Mouse (Mus musculus) thymus, postnatal 36 days (tissue): Measurements from ENCODE around the gene Fdxacb1.

Experiments used
- DNase-seq, 2 experiments: peaks; one replicate each; pipeline ENCODE4 v3.0.0; 2022; ENCODE audit warnings: mixed read lengths in 2 of 2

The Fdxacb1 gene

GRCm38 (mm10) chr9:50809146-50809545, 41.1 kb downstream of the Fdxacb1 start:
- no peak for DNase-seq

- no peak for DNase-seq
Measured at GRCm38 (mm10) chr9:50811187-50811586, 43.2 kb downstream of the Fdxacb1 start.

- no peak for DNase-seq
Measured at GRCm38 (mm10) chr9:50811746-50812145, 43.7 kb downstream of the Fdxacb1 start.

- no peak for DNase-seq
Measured at GRCm38 (mm10) chr9:50813796-50814195, 45.8 kb downstream of the Fdxacb1 start.

GRCm38 (mm10) chr9:50815666-50816065, 47.6 kb downstream of the Fdxacb1 start:
- peak; percentile 70 to 83 for DNase-seq

GRCm38 (mm10) chr9:50816512-50816911, 48.5 kb downstream of the Fdxacb1 start:
- DNase-seq, result no peak

- no peak for DNase-seq
Measured at GRCm38 (mm10) chr9:50818050-50818449, 50.0 kb downstream of the Fdxacb1 start.

GRCm38 (mm10) chr9:50819716-50820115, 51.7 kb downstream of the Fdxacb1 start:
- DNase-seq, result no peak

- no peak for DNase-seq
Measured at GRCm38 (mm10) chr9:50821651-50822050, 53.6 kb downstream of the Fdxacb1 start.

GRCm38 (mm10) chr9:50822216-50822615, 54.2 kb downstream of the Fdxacb1 start:
- no peak for DNase-seq
